Mouse (Mus musculus) embryonic facial prominence, embryonic 13.5 days (tissue): ENCODE data around the gene Pfn3. TPM values are rescaled to one million over a fixed set of nuclear protein-coding genes. Genes with fewer than 3 reads are reported as not detected.

Source experiments
- ATAC-seq: fragments of 200-750 bp; cut with Nextera tagmentation; 2 replicates; pipeline ENCODE4 v1.8.0; 2017; ENCODE audit warnings: low read depth; ENCODE audit not compliant: insufficient number of reproducible peaks, insufficient read depth, low FRiP score, low TSS enrichment
- H3K27ac ChIP-seq: fragments of 300-500 bp; sonication (generic); 2 replicates; pipeline ENCODE4 v1.5.1; 2015; ENCODE audit warnings: moderate library complexity, mild to moderate bottlenecking, inconsistent platforms
- H3K27me3 ChIP-seq: fragments of 300-500 bp; sonication (generic); 2 replicates; pipeline ENCODE4 v1.6.1; 2015; ENCODE audit warnings: mild to moderate bottlenecking, inconsistent platforms
- H3K36me3 ChIP-seq: fragments of 300-500 bp; sonication (generic); 2 replicates; pipeline ENCODE4 v1.6.1; 2015; ENCODE audit warnings: mild to moderate bottlenecking, inconsistent platforms
- H3K4me1 ChIP-seq: fragments of 300-500 bp; sonication (generic); 2 replicates; pipeline ENCODE4 v1.6.1; 2015; ENCODE audit warnings: inconsistent platforms
- H3K4me2 ChIP-seq: fragments of 300-500 bp; sonication (generic); 2 replicates; pipeline ENCODE4 v1.6.1; 2015; ENCODE audit warnings: moderate library complexity, mild to moderate bottlenecking, inconsistent platforms
- H3K4me3 ChIP-seq: fragments of 300-500 bp; sonication (generic); 2 replicates; pipeline ENCODE4 v1.5.1; 2015; ENCODE audit warnings: mild to moderate bottlenecking, inconsistent platforms
- H3K9ac ChIP-seq: fragments of 300-500 bp; sonication (generic); 2 replicates; pipeline ENCODE4 v1.6.1; 2015; ENCODE audit warnings: mild to moderate bottlenecking, inconsistent platforms
- H3K9me3 ChIP-seq: fragments of 300-500 bp; sonication (generic); 2 replicates; pipeline ENCODE4 v1.6.1; 2016; ENCODE audit warnings: inconsistent platforms
- WGBS: fragments of 180-500 bp; shearing (Covaris S2); methylation state at CpG from one replicate; pipeline ENCODE4 v1.1.7; 2015; ENCODE audit warnings: mixed read lengths; 5-methylcytosine and 5-hydroxymethylcytosine counted together
- polyA plus RNA-seq: library from polyadenylated mRNA; unstranded; fragments of >200 nt; fragmentation: Nextera tagmentation; extraction: Ambion mirVana; gene quantifications from 2 replicates; pipeline ENCODE4 v1.2.1, GENCODE M21; 2015

The Pfn3 gene
- polyA plus RNA-seq, 1 experiment from 2014 or later: not detected

DNA sequence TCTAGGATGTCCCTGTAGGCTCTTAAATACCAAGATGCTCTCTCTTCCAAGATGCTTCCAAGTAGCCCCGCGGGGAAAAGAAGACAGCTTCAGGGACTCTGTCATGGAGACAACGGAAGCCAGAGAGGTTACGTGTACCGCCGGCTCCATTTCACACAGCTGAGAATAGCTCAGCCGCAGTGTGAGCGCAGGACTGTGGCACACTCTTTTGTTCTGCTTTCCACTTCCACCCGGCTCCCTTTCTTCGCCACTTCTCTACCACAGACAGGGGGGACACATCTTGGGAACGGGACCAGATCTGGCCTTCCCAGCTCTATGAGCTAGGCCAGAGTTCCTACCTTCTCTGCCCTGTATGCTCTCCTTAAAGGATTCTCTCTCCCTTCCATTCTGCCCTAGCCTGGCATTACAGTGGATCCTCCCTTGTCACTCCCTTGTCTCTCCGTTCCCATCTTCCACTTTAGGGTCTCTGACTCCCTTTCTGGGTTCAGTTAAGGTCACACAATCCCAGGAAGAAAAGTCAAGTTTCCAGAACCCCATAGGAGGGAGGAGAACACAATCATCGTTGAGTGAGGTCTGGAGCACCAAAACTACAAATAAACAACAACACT lies 9.1 kb downstream of the Pfn3 start:
- H3K4me1 ChIP-seq: peaks cover 6% of the 10 kb centered on the region
- peak overlapping the region; percentile 53; the same call in 1 of the 2 replicates for H3K9ac ChIP-seq
- 0 out of 2 replicates have a peak overlapping the region, but pooled peaks have one; percentile 21 for H3K4me2 ChIP-seq
- no peaks in the 10 kb centered on the region for H3K9me3 ChIP-seq
- no peak for ATAC-seq
- H3K36me3 ChIP-seq: no peaks in the 10 kb centered on the region
- H3K4me3 ChIP-seq: no peak overlapping the region
- 69% methylated on average over 13 of the region's 13 CpGs for WGBS
- H3K27me3 ChIP-seq: peaks cover 7% of the 10 kb centered on the region
- no peak overlapping the region for H3K27ac ChIP-seq

DNA sequence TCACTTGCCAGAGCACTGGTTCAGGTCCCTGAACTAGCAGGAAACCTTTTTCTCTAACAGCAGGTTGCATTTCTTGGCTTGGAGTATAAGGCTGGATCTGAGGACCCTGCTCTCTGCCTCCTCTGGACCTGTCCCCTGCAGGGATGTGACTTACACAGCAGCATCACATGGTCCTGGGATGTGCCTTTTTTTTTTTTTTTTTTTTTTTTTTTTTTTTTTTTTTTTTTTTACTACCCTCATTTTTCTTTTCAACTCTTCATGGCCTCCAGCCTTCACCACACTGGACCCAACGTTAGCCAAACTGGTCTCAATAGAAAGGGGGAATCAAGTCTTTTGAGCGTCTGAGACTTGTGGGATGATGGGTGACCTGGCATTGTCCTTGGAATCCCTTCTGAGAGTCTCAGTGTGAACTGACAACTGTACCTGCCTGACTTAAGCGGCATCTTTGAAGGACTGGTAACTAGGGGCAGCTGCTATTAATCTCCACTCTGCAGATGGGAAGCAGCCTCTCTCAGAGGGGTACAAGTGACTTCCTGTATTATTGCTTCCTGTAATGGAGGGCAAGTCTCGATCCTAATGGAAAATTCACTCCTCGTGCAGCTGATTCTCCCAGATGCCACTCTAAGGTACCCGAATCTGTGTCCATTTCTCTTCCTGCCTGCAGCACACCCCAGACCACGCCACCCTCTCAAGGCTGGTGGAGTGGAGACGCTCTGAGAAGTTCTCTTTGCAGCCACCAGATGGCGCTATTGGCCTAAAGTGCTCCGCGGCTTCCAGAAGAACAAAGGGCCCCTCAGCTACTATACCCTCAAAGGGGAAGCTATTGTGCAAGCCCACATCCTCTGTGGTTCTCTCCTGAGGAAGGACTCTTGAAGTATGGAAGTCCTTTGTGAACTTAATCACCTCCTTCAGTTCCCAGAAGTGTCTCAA lies 9.9 kb downstream of the Pfn3 start:
- H3K27me3 ChIP-seq: peaks cover 7% of the 10 kb centered on the region
- no peaks in the 10 kb centered on the region for H3K9me3 ChIP-seq
- peak overlapping the region; percentile 21 for H3K4me2 ChIP-seq
- ATAC-seq: peak; percentile 60
- H3K4me1 ChIP-seq: peaks cover 6% of the 10 kb centered on the region
- no peak overlapping the region for H3K4me3 ChIP-seq
- 10% methylated on average over 11 of the region's 11 CpGs for WGBS
- H3K27ac ChIP-seq: no peak overlapping the region
- peak overlapping the region; percentile 53; the same call in 1 of the 2 replicates for H3K9ac ChIP-seq
- H3K36me3 ChIP-seq: no peaks in the 10 kb centered on the region

DNA sequence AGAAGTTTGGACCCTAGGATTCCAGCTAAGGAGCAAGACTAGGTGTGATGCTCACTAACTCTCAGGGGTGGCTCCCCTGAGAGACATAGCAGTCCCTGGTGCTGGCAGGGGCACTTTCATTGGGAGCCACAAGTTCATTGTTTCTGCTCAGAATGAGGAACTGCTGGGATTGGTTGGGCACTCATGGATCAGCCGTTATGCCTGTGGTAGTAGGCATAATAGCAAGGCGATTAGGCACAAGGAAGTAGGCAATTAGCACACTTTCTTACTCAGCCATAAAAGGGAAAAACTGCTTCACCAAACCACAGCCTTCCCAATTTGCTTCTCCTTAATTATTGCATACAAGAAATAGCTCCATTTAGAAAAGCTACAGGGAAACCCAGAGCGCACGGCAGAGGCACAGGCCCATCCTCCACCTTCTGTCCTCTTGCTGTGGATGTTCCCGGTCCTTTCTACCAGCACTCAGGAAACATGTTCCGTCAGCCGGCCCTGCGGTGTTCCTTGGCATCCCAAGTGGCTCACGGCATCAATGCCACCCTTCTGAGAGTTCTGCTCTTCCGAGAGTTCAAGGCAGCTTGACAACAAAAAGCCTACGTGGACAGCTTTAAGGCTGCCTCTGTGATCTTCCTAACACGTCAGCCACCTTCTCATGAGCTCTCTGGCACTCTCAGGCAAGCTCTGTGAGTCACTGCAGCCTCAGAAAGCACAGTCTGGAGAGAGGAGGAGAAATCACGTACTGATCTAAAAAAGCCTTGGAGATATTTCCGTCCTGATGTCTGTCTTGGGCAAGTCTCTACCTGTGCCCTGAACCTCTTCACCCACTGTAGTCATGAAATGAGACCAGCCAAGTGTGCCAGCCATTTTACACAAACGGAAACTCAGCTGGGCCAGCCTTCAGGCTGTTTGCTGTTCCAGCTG lies 10.8 kb downstream of the Pfn3 start:
- Histone ChIP-seq H3K27me3 (peaks cover 7% of the 10 kb centered on the region), H3K9me3 (no peaks in the 10 kb centered on the region), H3K9ac (0 out of 2 replicates have a peak overlapping the region, but pooled peaks have one; percentile 27), H3K4me3 (no peak overlapping the region), H3K27ac (peak overlapping the region; percentile 13; the same call in 1 of the 2 replicates), H3K36me3 (no peaks in the 10 kb centered on the region), H3K4me1 (peaks cover 6% of the 10 kb centered on the region), H3K4me2 (no peak overlapping the region)
- ATAC-seq: no peak
- WGBS: 65% methylated on average over 15 of the region's 15 CpGs

DNA sequence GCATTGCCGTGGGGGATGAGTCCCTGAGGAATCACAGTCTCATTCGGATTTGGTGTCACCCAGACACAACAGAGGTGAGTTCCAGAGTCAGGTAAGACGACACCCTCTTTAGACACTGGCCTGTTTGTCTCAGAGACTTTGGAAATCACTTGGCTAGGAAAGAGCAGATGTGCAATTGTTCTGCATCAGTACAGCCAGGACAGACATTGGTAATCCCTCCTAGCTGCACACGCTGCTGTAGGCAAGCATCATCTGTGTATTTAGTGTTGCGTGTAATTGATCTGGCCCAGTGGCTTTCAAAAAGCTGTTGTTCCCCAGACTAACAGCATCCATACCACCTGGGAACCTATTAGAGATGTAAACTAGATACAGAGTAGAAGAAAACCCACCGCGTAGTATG lies 11.8 kb downstream of the Pfn3 start:
- H3K9me3 ChIP-seq: no peaks in the 10 kb centered on the region
- 70% methylated on average over 7 of the region's 7 CpGs for WGBS
- H3K4me1 ChIP-seq: peaks cover 6% of the 10 kb centered on the region
- no peak overlapping the region for H3K27ac ChIP-seq
- no peak for ATAC-seq
- no peaks in the 10 kb centered on the region for H3K36me3 ChIP-seq
- no peak overlapping the region for H3K9ac ChIP-seq
- no peak overlapping the region for H3K4me2 ChIP-seq
- H3K4me3 ChIP-seq: no peak overlapping the region
- H3K27me3 ChIP-seq: peaks cover 3% of the 10 kb centered on the region; the same call in 1 of the 2 replicates

DNA sequence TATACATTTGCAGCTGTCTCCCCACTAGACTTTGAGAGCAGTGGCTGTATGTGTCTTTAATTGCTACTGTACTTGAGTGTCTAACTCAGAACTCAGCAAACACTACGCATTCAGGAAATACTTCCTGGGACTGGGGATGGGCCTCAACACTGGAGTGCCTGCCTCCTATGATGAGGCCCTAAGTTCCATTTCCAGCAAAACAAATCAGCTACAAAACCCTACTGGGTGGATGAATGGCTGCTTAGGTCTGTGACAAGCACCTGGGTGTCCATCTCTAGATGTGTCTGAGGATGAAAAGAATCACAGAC lies 15.0 kb downstream of the Pfn3 start:
- Histone ChIP-seq H3K36me3 (no peaks in the 10 kb centered on the region), H3K27me3 (peaks cover 3% of the 10 kb centered on the region; the same call in 1 of the 2 replicates), H3K4me2 (no peak overlapping the region), H3K9ac (no peak overlapping the region), H3K4me1 (no peaks in the 10 kb centered on the region), H3K27ac (no peak overlapping the region), H3K4me3 (no peak overlapping the region), H3K9me3 (no peaks in the 10 kb centered on the region)
- no peak for ATAC-seq
- WGBS: 73% methylated on average over 1 of the region's 1 CpGs

DNA sequence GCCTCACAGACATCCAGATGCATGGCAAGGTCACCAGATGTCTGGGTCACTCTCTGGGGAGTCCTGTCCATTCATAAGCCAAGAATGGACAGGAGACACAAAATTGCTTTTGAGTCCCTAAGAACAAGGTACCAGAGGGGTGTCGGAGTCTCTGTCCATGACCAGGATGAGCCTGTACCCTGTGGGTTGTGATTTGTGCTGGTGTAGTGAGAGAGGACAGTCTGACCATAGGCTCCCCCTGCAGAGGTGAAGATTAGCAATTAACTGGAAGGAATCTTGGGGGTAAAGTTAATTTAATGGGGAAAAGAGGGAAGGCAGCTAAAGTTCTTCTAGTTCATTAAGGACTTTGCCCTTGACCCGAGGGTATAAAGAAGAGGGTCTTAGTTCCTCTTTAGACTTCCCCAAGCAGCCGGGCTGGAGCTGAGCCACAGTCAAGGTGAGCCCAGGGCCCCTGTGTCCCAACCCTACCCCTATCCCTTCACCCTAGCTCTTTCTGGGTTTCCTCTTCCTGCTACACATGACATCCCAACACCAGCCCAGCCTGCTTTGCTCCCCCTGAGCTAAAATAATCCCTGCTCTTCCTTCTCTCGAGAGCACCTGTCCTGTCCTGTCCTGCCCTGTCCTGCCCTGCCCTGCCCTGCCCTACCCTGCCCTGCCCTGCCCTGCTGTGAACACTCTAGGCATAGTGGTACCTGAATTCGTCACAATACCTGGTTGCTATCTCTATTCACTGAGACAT lies 15.6 kb downstream of the Pfn3 start:
- no peak for ATAC-seq
- Histone ChIP-seq H3K27me3 (peaks cover 3% of the 10 kb centered on the region; the same call in 1 of the 2 replicates), H3K4me2 (no peak overlapping the region), H3K36me3 (no peaks in the 10 kb centered on the region), H3K4me3 (no peak overlapping the region), H3K27ac (no peak overlapping the region), H3K4me1 (no peaks in the 10 kb centered on the region), H3K9me3 (no peaks in the 10 kb centered on the region), H3K9ac (no peak overlapping the region)
- WGBS: 55% methylated on average over 5 of the region's 5 CpGs

DNA sequence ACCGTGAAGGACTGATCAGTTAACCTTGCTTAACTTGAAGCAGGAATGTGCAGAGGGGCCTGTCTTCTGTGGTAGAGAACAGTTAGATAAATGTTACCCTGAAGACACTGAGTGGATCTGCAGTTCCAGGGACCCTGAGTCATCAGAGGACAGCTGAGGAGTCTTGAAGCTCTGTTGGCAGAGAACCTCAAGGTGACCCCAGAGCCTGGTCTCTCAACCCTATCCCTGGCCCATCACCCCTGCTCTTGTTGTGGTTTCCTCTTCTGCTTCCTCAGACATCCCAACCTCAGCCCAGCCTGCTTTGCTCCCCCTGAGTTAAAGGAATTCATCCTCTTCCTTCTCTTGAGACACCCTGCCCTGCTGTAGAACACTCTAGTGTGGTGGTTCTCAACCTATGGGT lies 16.9 kb downstream of the Pfn3 start, which contains the start of gene Slc34a1:
Slc34a1 (plus strand) TSS at position 100 of the 400 bp plus-strand sequence.
- Histone ChIP-seq H3K27me3 (no peaks in the 10 kb centered on the region; the same call in 1 of the 2 replicates), H3K27ac (no peak within 1 kb of the TSS), H3K4me2 (no peak within 1 kb of the TSS), H3K36me3 (no peaks in the 10 kb centered on the region), H3K4me1 (no peaks in the 10 kb centered on the region), H3K4me3 (no peak within 1 kb of the TSS), H3K9me3 (no peaks in the 10 kb centered on the region; the same call in 1 of the 2 replicates), H3K9ac (no peak within 1 kb of the TSS)
- ATAC-seq: no peak
- 79% methylated on average over 1 of the region's 1 CpGs for WGBS

DNA sequence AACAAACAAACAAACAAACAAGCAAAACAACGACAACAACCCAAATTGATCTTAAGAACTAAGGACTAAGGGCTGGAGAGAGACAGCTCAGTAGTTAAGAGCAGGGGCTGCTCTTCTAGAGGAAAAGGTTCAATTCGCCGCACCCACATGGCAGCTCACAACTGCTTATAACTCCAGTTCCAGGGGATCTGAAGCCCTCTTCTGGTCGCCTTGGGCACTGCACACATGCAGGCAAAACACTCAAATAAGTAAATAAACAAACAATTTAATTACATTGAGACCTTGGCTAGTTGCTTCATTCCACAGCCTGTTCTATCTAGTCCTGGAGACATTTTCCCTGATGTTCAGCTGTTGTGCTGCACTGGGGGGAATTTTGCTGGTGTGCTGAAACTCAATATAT lies 22.1 kb downstream of the Pfn3 start:
- Histone ChIP-seq H3K9me3 (no peaks in the 10 kb centered on the region; the same call in 1 of the 2 replicates), H3K36me3 (no peaks in the 10 kb centered on the region), H3K4me3 (no peak overlapping the region), H3K4me2 (no peak overlapping the region), H3K9ac (no peak overlapping the region), H3K27ac (no peak overlapping the region), H3K27me3 (no peaks in the 10 kb centered on the region), H3K4me1 (no peaks in the 10 kb centered on the region)
- ATAC-seq: no peak
- WGBS: 68% methylated on average over 4 of the region's 4 CpGs

DNA sequence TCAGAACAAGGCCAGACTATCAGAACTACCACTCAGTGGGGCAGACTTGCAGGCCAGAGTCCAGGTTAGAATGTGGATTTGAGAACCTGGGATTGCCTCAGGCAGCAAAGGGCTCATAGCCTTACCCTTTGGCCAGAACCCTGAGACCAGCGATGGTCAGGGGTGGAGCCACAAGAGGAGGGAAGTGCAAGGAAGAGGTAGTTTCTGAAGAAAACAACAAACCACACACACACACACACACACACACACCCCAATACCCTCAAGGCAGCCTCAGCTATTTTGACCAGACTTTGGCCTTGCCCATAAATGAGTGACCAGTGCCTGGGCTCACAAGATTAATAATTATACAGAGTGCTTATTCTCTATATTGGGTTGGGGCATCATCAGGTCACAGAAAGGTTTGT lies 23.4 kb downstream of the Pfn3 start:
- no peak for ATAC-seq
- H3K4me2 ChIP-seq: no peak overlapping the region
- H3K27me3 ChIP-seq: no peaks in the 10 kb centered on the region
- H3K9ac ChIP-seq: no peak overlapping the region
- no peaks in the 10 kb centered on the region; the same call in 1 of the 2 replicates for H3K9me3 ChIP-seq
- 92% methylated on average over 1 of the region's 1 CpGs for WGBS
- H3K27ac ChIP-seq: no peak overlapping the region
- no peaks in the 10 kb centered on the region for H3K4me1 ChIP-seq
- no peak overlapping the region for H3K4me3 ChIP-seq
- no peaks in the 10 kb centered on the region for H3K36me3 ChIP-seq

DNA sequence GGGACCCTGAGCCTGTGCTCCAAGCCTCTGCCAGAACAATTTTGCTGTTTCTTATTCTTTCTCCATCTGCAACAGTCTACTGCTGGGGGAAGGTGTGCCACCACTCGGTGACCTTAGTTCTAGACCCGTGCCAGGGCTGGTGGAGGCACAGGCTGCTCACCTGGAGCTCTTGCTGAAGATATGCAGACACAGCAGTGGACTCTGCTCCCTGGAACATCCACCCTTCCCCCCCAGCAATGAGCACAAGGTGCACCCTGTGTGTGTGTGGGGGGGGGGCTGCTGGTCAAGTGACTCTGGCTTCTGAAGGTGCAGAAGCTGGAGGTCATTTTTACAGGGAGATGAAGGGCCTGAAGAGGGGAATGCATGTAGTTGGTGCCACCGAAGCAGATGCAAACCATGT lies 24.4 kb downstream of the Pfn3 start:
- ATAC-seq: no peak
- Histone ChIP-seq H3K4me2 (no peak overlapping the region), H3K9me3 (no peaks in the 10 kb centered on the region; the same call in 1 of the 2 replicates), H3K4me1 (no peaks in the 10 kb centered on the region), H3K9ac (no peak overlapping the region), H3K27ac (no peak overlapping the region), H3K36me3 (no peaks in the 10 kb centered on the region), H3K27me3 (no peaks in the 10 kb centered on the region), H3K4me3 (no peak overlapping the region)
- WGBS: 76% methylated on average over 3 of the region's 3 CpGs
